Mouse (Mus musculus): Measurements from ENCODE around the gene Nadk2.

GRCm38 (mm10) chr15:9100446-9101077, 29.5 kb downstream of the Nadk2 start:
- TF ChIP-seq GATA1 (IDR thresholded peaks at IDR 0.05; ENCODE audit: low read length) (no peak), TAL1 (IDR thresholded peaks at IDR 0.05; ENCODE audit: low read length) (no peak)
